Mouse (Mus musculus): Measurements from ENCODE around the gene Itln1. TPM values are rescaled to one million over a fixed set of nuclear protein-coding genes. Genes with fewer than 3 reads are reported as not detected.

Gene Itln1
- not detected in 2 replicates for total RNA-seq (2014; rRNA removed)
- polyA plus RNA-seq (2015; fragmentation: Nextera tagmentation; extraction: Ambion mirVana), result not detected in 2 replicates

DNA sequence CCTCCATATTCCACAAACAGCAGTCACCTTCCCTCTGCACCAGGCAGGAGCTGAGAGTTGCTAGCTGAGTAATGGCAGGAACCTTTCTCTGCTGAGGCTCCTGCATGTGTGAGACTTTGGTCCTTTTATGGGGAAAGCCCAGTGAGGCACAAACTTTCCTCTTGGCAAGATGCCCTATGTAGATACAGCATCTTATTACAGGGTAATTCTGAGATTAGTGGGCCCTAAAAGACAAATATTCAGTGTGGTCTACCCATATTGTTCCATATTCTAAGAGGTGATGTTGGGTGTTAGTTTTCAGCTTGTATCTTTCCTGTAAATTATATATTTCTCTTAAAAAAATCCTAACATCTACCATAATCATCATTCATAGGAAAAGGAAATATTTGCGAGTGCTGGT is at the start of gene Itln1:
TSS of gene Itln1 (minus strand) at position 101 of the 400 bp plus-strand sequence.
- no peak within 1 kb of the TSS for H3K27ac ChIP-seq (ENCODE audit: low read depth, low read length)
- no peak for TF ChIP-seq CTCF (IDR thresholded peaks at IDR 0.05; ENCODE audit: low read depth)
- no peaks in the 10 kb centered on the region for H3K36me3 ChIP-seq (ENCODE audit: insufficient read depth)
- no peaks in the 10 kb centered on the region for H3K4me1 ChIP-seq (ENCODE audit: insufficient read depth)
- 97% methylated on average over 1 of the region's 1 CpGs for WGBS
- no peaks in the 10 kb centered on the region for H3K9me3 ChIP-seq (ENCODE audit: low read length)
- no peak for ATAC-seq
- no peak within 1 kb of the TSS for H3K4me2 ChIP-seq (ENCODE audit: low read depth)
- no peak within 1 kb of the TSS for H3K9ac ChIP-seq
- no peak within 1 kb of the TSS for H3K4me3 ChIP-seq (ENCODE audit: low read depth, low read length)
- DNase-seq, result no peak
- no peaks in the 10 kb centered on the region for H3K27me3 ChIP-seq (ENCODE audit: insufficient read depth, low read length)

DNA sequence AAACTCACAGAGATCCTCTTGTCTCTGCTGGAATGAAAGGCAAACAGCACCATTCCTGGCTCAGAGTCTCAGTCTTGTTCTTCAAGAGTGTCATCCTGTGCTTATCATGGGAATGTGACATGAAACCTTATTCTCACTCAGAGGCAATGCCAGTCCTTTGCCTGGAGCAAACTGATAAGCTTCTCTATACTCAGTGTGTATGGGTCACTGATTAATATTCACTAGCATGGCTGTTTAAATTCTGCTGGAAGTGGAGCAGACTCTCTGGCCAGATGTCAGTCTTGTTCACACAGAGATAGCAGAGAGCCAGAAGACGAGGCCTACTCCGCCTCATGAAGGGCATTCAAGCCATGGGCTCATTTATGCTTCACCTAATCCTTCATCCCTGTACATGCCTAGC is 49.5 kb upstream of the Itln1 start:
- H3K27me3 ChIP-seq (ENCODE audit: insufficient read depth, low read length), result no peaks in the 10 kb centered on the region
- no peak overlapping the region for H3K4me2 ChIP-seq (ENCODE audit: low read depth)
- 76% methylated on average over 2 of the region's 2 CpGs for WGBS
- no peaks in the 10 kb centered on the region for H3K36me3 ChIP-seq (ENCODE audit: insufficient read depth)
- H3K4me1 ChIP-seq (ENCODE audit: insufficient read depth), result no peaks in the 10 kb centered on the region
- ATAC-seq, result no peak
- H3K9ac ChIP-seq, result no peak overlapping the region
- no peak for TF ChIP-seq CTCF (IDR thresholded peaks at IDR 0.05; ENCODE audit: low read depth)
- H3K4me3 ChIP-seq (ENCODE audit: low read depth, low read length), result no peak overlapping the region
- no peak for DNase-seq
- no peaks in the 10 kb centered on the region for H3K9me3 ChIP-seq (ENCODE audit: low read length)
- no peak overlapping the region for H3K27ac ChIP-seq (ENCODE audit: low read depth, low read length)

DNA sequence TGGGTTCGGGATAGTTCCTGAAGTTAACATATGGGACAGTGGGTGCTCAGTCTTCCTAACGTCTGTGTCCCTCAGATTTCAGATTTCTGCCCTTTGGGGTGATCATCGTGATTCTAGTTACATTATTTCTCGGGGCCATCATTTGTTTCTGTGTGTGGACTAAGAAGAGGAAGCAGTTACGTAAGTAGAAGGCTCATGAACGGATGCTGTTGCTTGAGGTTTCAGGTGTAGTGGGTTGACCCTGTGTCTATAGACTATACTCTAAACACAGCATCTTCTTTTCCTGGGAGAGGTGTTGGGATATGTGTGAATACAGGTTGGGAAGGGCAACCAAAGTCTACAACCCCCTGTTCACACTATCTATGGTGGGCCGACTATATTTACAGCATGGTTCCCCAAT is 42.1 kb upstream of the Itln1 start:
- Histone ChIP-seq H3K36me3 (ENCODE audit: insufficient read depth) (no peaks in the 10 kb centered on the region), H3K27ac (ENCODE audit: low read depth, low read length) (no peak overlapping the region), H3K9ac (no peak overlapping the region), H3K27me3 (ENCODE audit: insufficient read depth, low read length) (no peaks in the 10 kb centered on the region), H3K9me3 (ENCODE audit: low read length) (no peaks in the 10 kb centered on the region), H3K4me3 (ENCODE audit: low read depth, low read length) (no peak overlapping the region), H3K4me2 (ENCODE audit: low read depth) (no peak overlapping the region), H3K4me1 (ENCODE audit: insufficient read depth) (no peaks in the 10 kb centered on the region)
- no peak for TF ChIP-seq CTCF (IDR thresholded peaks at IDR 0.05; ENCODE audit: low read depth)
- no peak for DNase-seq
- ATAC-seq, result no peak
- WGBS, result 89% methylated on average over 7 of the region's 7 CpGs

DNA sequence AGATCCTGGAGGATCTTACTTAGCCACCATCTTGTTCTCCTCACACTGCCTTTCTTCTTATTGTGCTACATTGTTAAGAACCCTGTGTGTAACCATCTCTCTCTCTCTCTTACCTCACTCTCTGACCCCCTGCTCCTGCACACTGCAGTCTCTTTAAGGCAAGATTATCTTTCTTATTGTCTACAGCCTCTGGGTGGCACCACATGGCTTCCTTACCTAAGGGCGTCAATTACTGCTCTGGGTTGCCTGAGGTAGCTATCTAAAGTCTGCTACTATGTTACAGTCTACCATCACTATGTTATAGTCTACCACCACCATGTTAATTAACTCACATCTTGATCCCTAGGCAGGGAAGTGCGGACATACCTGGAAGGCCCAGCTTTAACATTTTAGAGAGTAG is 33.3 kb upstream of the Itln1 start:
- no peaks in the 10 kb centered on the region for H3K4me1 ChIP-seq (ENCODE audit: insufficient read depth)
- no peak overlapping the region for H3K27ac ChIP-seq (ENCODE audit: low read depth, low read length)
- ATAC-seq (no peak), DNase-seq (no peak)
- no peaks in the 10 kb centered on the region for H3K27me3 ChIP-seq (ENCODE audit: insufficient read depth, low read length)
- no peak for TF ChIP-seq CTCF (IDR thresholded peaks at IDR 0.05; ENCODE audit: low read depth)
- H3K4me3 ChIP-seq (ENCODE audit: low read depth, low read length), result no peak overlapping the region
- no peak overlapping the region for H3K4me2 ChIP-seq (ENCODE audit: low read depth)
- H3K36me3 ChIP-seq (ENCODE audit: insufficient read depth), result no peaks in the 10 kb centered on the region
- no peaks in the 10 kb centered on the region for H3K9me3 ChIP-seq (ENCODE audit: low read length)
- WGBS, result 59% methylated on average over 2 of the region's 2 CpGs
- H3K9ac ChIP-seq, result no peak overlapping the region

- DNase-seq, result peak; percentile 64
- Histone ChIP-seq H3K27me3 (ENCODE audit: insufficient read depth, low read length) (no peaks in the 10 kb centered on the region), H3K9ac (no peak overlapping the region), H3K4me2 (ENCODE audit: low read depth) (no peak overlapping the region), H3K4me1 (ENCODE audit: insufficient read depth) (no peaks in the 10 kb centered on the region), H3K9me3 (ENCODE audit: low read length) (no peaks in the 10 kb centered on the region), H3K4me3 (ENCODE audit: low read depth, low read length) (no peak overlapping the region), H3K36me3 (ENCODE audit: insufficient read depth) (no peaks in the 10 kb centered on the region), H3K27ac (ENCODE audit: low read depth, low read length) (no peak overlapping the region)
- WGBS, result 28% methylated on average over 8 of the region's 8 CpGs
- peak; percentile 73 for TF ChIP-seq CTCF (IDR thresholded peaks at IDR 0.05; ENCODE audit: low read depth)
- peak; percentile 20; the same call in 1 of the 2 replicates for ATAC-seq
Measured at GRCm38 (mm10) chr1:171566777-171567176, 31.7 kb upstream of the Itln1 start.

- 83% methylated on average over 4 of the region's 4 CpGs for WGBS
- TF ChIP-seq CTCF (IDR thresholded peaks at IDR 0.05; ENCODE audit: low read depth), result no peak
- no peaks in the 10 kb centered on the region for H3K36me3 ChIP-seq (ENCODE audit: insufficient read depth)
- no peak overlapping the region for H3K4me2 ChIP-seq (ENCODE audit: low read depth)
- H3K27ac ChIP-seq (ENCODE audit: low read depth, low read length), result no peak overlapping the region
- H3K9ac ChIP-seq, result no peak overlapping the region
- no peaks in the 10 kb centered on the region for H3K9me3 ChIP-seq (ENCODE audit: low read length)
- no peak overlapping the region for H3K4me3 ChIP-seq (ENCODE audit: low read depth, low read length)
- DNase-seq (no peak), ATAC-seq (no peak)
- H3K27me3 ChIP-seq (ENCODE audit: insufficient read depth, low read length), result no peaks in the 10 kb centered on the region
- H3K4me1 ChIP-seq (ENCODE audit: insufficient read depth), result no peaks in the 10 kb centered on the region
Measured at GRCm38 (mm10) chr1:171565888-171566287, 30.8 kb upstream of the Itln1 start.

DNA sequence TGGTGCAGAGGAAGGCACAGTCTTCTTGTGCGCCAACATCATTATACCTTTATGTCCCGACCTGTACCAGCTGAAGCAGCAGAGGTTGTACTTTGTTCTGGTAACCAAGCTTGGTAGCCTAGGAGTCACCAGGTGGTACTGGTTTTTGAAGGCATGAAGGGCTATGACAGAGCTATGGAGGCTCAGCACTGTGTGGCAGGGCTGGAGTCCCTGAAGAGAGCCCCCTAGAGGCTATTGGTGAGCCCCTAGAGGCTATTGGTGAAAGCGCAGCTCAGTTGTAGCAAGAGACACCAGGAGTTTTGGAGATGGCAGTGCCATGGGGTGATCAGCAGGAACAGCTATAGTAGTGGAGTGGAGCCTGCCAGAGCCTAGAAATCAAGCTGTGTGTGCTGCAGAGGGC is 29.2 kb upstream of the Itln1 start:
- Histone ChIP-seq H3K36me3 (ENCODE audit: insufficient read depth) (no peaks in the 10 kb centered on the region), H3K9ac (no peak overlapping the region), H3K4me2 (ENCODE audit: low read depth) (no peak overlapping the region), H3K27ac (ENCODE audit: low read depth, low read length) (no peak overlapping the region), H3K4me1 (ENCODE audit: insufficient read depth) (no peaks in the 10 kb centered on the region), H3K27me3 (ENCODE audit: insufficient read depth, low read length) (no peaks in the 10 kb centered on the region), H3K9me3 (ENCODE audit: low read length) (no peaks in the 10 kb centered on the region), H3K4me3 (ENCODE audit: low read depth, low read length) (no peak overlapping the region)
- peak; percentile 55 for TF ChIP-seq CTCF (IDR thresholded peaks at IDR 0.05; ENCODE audit: low read depth)
- peak; percentile 54; the same call in 1 of the 2 replicates for ATAC-seq
- WGBS, result 58% methylated on average over 3 of the region's 3 CpGs
- DNase-seq, result peak; percentile 3

All from forebrain, postnatal 0 days (tissue).